Mouse (Mus musculus) macrophage (primary cell): ENCODE measurements around the gene Ptpn21. TPM values are rescaled to one million over a fixed set of nuclear protein-coding genes. Genes with fewer than 3 reads are reported as not detected.

Experiments used
- H3K27ac ChIP-seq: fragments of 350-480 bp; formaldehyde crosslinking; 2 replicates; pipeline ENCODE4 v1.9.0; 2021
- H3K36me3 ChIP-seq: fragments of 350-480 bp; formaldehyde crosslinking; 2 replicates; pipeline ENCODE4 v1.9.0; 2021; ENCODE audit errors: inconsistent target
- H3K4me3 ChIP-seq: fragments of 350-480 bp; formaldehyde crosslinking; 2 replicates; pipeline ENCODE4 v1.9.0; 2021; ENCODE audit errors: inconsistent target
- H3K79me2 ChIP-seq: fragments of 350-480 bp; formaldehyde crosslinking; 2 replicates; pipeline ENCODE4 v1.9.0; 2021; ENCODE audit errors: inconsistent target
- WGBS: methylation state at CpG from one replicate; pipeline ENCODE4 v1.1.7; 2026; ENCODE audit warnings: inconsistent platforms; ENCODE audit not compliant: missing documents; 5-methylcytosine and 5-hydroxymethylcytosine counted together
- polyA plus RNA-seq: library from polyadenylated mRNA; stranded (reverse); fragments of 250-400 nt; gene quantifications from 3 replicates; pipeline ENCODE4 v1.2.4, GENCODE M21; 2018; ENCODE audit warnings: inconsistent platforms

The Ptpn21 gene
- polyA plus RNA-seq, 1 experiment from 2014 or later, result 9.5 TPM

- H3K79me2 ChIP-seq, result no peaks in the 10 kb centered on the region
- peak overlapping the region; percentile 69 for H3K4me3 ChIP-seq
- H3K36me3 ChIP-seq, result no peaks in the 10 kb centered on the region
- H3K27ac ChIP-seq, result 0 out of 2 replicates have a peak overlapping the region, but pooled peaks have one; percentile 15
- WGBS, result 31% methylated on average over 21 of the region's 22 CpGs
Observed at GRCm38 (mm10) chr12:98734880-98735801, 2.1 kb downstream of the Ptpn21 start.

GRCm38 (mm10) chr12:98734246-98734879 lies 2.8 kb downstream of the Ptpn21 start:
- 0% methylated on average over 30 of the region's 30 CpGs for WGBS
- Histone ChIP-seq H3K79me2 (no peaks in the 10 kb centered on the region), H3K4me3 (peak overlapping the region; percentile 69), H3K36me3 (no peaks in the 10 kb centered on the region), H3K27ac (peak overlapping the region; percentile 39; the same call in 1 of the 2 replicates)

GRCm38 (mm10) chr12:98733776-98734175 lies 3.4 kb downstream of the Ptpn21 start:
- Histone ChIP-seq H3K4me3 (peak overlapping the region; percentile 69), H3K79me2 (no peaks in the 10 kb centered on the region), H3K36me3 (no peaks in the 10 kb centered on the region), H3K27ac (peak overlapping the region; percentile 39; the same call in 1 of the 2 replicates)
- 4% methylated on average over 12 of the region's 12 CpGs for WGBS

DNA sequence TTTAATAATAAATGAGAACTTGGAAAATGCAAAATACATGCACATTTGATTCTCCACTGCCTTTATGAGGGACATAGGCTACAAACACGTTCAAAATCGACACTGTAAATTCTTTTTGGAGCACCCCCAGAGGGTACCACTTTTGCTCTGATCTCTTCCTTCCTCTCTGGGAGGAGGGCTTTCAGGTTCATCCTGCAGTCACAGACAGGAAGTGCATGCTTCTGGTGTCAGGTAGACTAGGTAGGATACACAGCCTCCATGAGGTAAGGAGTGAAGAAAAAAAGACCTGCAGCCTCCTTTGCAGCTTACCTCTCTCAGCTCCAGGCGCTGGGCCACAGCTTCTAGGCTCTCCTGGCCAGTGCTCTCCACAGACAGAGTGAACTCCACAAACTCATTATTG lies 4.0 kb downstream of the Ptpn21 start:
- Histone ChIP-seq H3K4me3 (peak overlapping the region; percentile 69), H3K79me2 (no peaks in the 10 kb centered on the region), H3K27ac (no peak overlapping the region), H3K36me3 (no peaks in the 10 kb centered on the region)
- WGBS, result 13% methylated on average over 3 of the region's 3 CpGs

DNA sequence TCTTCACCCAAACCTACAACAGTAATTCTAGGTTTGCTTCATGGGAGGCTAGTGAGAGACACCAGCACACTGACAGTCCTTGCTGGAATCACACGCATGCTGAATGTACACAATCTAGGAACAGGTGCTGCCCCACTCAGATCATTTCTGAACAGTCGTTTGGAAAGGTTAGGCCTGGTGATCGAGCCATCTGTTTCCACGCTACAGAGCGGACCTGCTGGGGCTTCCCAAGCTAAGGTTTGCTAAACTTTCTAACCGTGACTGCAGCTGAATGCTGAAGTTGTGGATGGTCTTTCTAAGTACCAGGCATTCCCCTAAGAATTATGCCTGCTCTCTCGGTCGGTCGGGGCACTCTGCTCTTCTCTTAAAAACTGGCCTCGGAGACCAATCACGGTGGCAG lies 6.5 kb downstream of the Ptpn21 start:
- 94% methylated on average over 11 of the region's 11 CpGs for WGBS
- H3K4me3 ChIP-seq, result no peak overlapping the region

DNA sequence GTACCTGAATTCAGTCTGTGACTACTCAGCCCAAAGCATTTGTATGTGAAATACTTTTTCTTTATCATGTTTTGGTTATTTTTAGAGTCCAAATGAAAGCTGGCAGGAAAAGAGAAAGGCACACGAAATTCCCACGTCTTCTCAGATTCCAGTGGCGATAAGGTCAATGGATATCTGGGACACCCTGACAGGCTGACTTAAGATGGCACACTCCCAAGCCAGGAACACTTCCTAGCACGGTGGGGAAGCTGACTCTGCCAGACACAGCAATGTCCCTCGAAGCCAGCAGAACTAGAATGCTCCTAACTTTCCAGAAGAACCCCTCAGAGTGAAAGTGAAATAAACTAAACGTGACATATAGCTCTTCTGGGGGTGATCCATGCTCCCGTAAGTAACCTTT lies 10.0 kb downstream of the Ptpn21 start:
- no peaks in the 10 kb centered on the region for H3K79me2 ChIP-seq
- no peaks in the 10 kb centered on the region for H3K36me3 ChIP-seq
- 82% methylated on average over 7 of the region's 7 CpGs for WGBS
- no peak overlapping the region for H3K4me3 ChIP-seq
- no peak overlapping the region for H3K27ac ChIP-seq

More for the DNA sequence above, 6.5 kb downstream of the Ptpn21 start:
- no peak overlapping the region for H3K27ac ChIP-seq
- H3K79me2 ChIP-seq, result no peaks in the 10 kb centered on the region
- H3K36me3 ChIP-seq, result no peaks in the 10 kb centered on the region

DNA sequence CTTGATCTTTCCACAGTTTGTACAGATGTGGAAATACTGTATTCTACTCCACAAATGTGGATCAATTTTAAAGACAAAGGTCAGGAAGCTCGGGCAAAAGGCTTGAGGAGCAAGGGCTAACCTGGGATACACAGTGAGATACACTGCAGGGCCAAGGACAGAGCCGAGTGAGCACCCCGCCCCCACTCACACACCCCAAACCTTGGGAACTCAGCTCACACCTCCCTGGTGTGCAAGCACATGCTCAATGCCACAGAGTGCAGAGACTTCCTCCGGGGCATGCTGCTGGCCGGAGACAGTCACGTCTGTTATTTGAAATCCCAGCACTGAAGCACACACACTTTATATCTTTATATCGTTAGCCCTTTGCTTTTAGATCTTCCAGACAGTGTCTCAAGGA lies 11.1 kb downstream of the Ptpn21 start:
- WGBS, result 93% methylated on average over 4 of the region's 7 CpGs
- Histone ChIP-seq H3K4me3 (no peak overlapping the region), H3K36me3 (no peaks in the 10 kb centered on the region), H3K27ac (no peak overlapping the region), H3K79me2 (no peaks in the 10 kb centered on the region)

GRCm38 (mm10) chr12:98724976-98725375 lies 12.2 kb downstream of the Ptpn21 start:
- H3K4me3 ChIP-seq, result no peak overlapping the region
- H3K27ac ChIP-seq, result no peak overlapping the region
- 91% methylated on average over 5 of the region's 5 CpGs for WGBS
- H3K79me2 ChIP-seq, result no peaks in the 10 kb centered on the region
- H3K36me3 ChIP-seq, result no peaks in the 10 kb centered on the region

DNA sequence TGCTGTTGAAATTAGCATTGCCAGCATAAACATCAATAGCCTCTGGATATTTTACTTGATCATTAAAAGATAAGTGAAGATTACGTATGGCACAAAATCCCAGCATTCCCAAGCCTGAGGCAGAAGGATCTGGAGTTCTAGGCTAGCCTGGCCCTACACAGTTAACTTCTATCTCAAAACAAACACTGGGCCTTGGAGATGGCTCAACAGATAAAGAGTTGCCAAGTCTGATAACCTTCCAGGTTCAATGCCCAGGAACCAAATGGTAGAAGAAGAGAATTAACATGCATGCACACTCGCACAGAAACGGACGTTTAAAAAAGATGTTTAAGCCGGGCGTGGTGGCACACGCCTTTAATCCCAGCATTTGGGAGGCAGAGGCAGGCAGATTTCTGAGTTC lies 13.0 kb downstream of the Ptpn21 start:
- no peak overlapping the region for H3K4me3 ChIP-seq
- H3K27ac ChIP-seq, result no peak overlapping the region
- 96% methylated on average over 7 of the region's 7 CpGs for WGBS
- no peaks in the 10 kb centered on the region for H3K79me2 ChIP-seq
- H3K36me3 ChIP-seq, result no peaks in the 10 kb centered on the region

- 95% methylated on average over 2 of the region's 3 CpGs for WGBS
Observed at GRCm38 (mm10) chr12:98721030-98721429, 16.2 kb downstream of the Ptpn21 start.

DNA sequence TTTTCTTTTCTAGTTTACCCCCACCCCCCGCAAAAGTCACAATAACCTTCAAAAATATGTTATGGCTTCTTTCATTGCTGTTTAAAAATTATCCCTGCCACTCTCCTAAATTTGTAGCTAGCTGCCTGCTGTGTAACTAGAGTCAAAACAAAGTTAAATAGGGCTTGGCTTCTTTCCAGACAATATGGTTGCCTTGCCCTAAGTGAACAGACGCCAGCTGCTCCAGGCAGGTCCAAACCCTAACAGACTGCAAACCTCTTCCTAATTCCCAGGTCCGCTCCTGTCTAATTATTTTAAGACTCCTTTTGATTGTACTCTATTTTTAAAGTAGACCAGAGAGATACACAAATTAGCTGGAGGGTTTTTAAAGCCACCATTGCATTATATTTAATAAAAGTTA lies 16.6 kb downstream of the Ptpn21 start:
- Histone ChIP-seq H3K79me2 (no peaks in the 10 kb centered on the region), H3K36me3 (no peaks in the 10 kb centered on the region), H3K4me3 (no peak overlapping the region), H3K27ac (no peak overlapping the region)
- 96% methylated on average over 3 of the region's 3 CpGs for WGBS

More at GRCm38 (mm10) chr12:98721030-98721429, 16.2 kb downstream of the Ptpn21 start:
- no peaks in the 10 kb centered on the region for H3K36me3 ChIP-seq
- H3K27ac ChIP-seq, result no peak overlapping the region
- H3K79me2 ChIP-seq, result no peaks in the 10 kb centered on the region
- no peak overlapping the region for H3K4me3 ChIP-seq

- Histone ChIP-seq H3K79me2 (no peaks in the 10 kb centered on the region), H3K36me3 (no peaks in the 10 kb centered on the region), H3K4me3 (no peak overlapping the region), H3K27ac (no peak overlapping the region)
- WGBS, result 92% methylated on average over 2 of the region's 2 CpGs
Observed at GRCm38 (mm10) chr12:98716142-98716541, 21.1 kb downstream of the Ptpn21 start.

GRCm38 (mm10) chr12:98714757-98715156 lies 22.4 kb downstream of the Ptpn21 start:
- WGBS, result 87% methylated on average over 11 of the region's 11 CpGs
- no peak overlapping the region for H3K27ac ChIP-seq
- H3K4me3 ChIP-seq, result no peak overlapping the region
- no peaks in the 10 kb centered on the region for H3K36me3 ChIP-seq
- no peaks in the 10 kb centered on the region for H3K79me2 ChIP-seq

DNA sequence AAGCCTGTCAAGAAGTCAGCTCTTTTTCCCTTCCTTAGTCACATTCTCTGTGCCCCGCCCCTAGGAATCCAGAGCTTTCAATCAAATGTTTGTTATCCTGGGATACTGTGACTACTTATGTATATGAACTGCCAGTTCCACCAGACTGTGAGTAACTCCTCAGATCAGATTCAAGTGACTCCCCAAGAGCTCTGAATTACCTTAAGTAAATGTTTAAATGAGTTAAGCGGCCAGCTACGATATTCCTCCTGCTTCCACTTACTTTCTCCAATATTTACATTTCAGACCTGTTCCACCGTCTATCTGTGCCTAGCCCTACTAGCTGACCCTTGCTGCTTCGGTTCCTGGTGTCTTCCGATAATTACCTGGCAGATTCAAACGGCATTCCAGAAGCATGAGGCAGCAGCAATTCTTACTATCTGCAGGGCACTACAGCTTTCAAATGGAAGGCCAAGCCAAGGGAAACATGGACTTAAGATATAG lies 23.5 kb downstream of the Ptpn21 start:
- Histone ChIP-seq H3K36me3 (no peaks in the 10 kb centered on the region), H3K27ac (no peak overlapping the region), H3K79me2 (no peaks in the 10 kb centered on the region), H3K4me3 (no peak overlapping the region)
- 94% methylated on average over 7 of the region's 7 CpGs for WGBS

GRCm38 (mm10) chr12:98712819-98713218 lies 24.4 kb downstream of the Ptpn21 start:
- 88% methylated on average over 6 of the region's 6 CpGs for WGBS
- no peak overlapping the region for H3K4me3 ChIP-seq
- H3K79me2 ChIP-seq, result no peaks in the 10 kb centered on the region
- H3K27ac ChIP-seq, result no peak overlapping the region
- H3K36me3 ChIP-seq, result no peaks in the 10 kb centered on the region
